Mouse (Mus musculus): ENCODE results near the gene Crabp2.

Crabp2 gene

DNA sequence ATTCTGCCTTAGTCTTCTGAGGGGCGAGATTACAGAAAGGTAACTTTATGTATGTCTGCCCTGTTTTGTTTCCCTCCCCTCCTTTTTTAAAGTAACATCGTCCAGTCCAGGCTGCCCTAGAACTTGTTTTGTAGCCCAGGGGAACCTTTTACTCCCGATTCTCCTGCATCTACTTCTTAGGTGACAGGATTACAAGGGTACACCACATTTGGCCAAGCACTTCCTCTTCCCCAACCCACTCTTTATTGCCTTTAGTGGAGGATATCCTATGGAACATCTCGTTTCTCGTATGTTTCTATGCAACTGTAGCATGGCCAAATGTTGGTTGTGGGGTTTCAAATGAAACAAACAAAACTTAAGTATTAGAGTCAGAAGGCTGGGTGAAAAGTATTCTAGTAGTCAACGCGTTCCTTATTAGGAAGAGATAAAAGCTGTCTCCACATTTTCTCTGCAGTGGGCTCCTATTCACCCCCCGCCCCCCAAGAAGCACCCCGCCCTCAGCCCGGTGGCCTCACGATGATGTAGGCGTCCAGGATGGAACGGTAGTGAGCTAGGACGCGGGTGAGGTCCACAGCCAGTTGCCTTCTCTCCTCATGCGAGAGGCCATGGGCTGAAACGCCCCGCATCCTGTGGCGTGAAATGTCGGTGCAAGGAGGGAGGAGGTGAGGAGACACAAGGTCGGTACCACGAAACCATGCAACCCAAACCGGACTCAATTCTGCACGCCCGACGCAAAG is 19.0 kb upstream of the Crabp2 start:
- no peak for DNase-seq

DNA sequence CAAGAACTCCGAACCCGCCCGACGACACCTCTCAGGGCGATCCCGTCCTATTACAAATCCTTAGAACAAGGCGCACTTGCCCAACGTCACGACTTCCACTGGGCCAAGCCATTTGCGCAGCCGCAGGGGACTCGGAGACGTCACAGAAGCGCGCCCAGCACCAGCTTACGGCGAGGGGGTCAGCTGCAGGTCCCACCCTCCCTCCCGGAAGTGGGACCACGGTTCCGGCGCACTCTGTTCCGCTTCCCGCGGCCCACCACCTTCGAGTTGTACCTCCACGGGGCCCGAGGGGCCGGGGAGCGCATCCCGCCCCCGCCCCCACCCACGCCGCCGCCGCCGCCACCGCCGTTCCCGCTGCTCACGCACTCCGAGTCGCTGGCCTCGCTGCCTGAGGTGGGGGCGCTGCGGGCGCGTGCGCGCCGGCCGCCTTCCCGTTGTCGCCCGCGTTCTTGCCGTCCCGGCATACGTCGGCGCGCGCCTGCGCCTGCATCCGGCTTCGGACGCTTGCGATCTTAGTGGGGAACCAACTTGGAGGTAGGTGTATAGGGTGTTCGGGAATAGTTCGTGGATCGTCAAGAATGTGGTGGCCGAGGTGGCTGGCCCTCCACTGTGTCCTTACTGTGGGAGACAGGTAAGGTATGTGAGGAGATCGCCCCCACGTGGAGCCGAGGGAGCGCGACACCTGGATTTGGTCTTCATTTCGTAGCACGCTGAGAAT is 18.2 kb upstream of the Crabp2 start, which contains the start of the genes Isg20l2 and Rrnad1:
Isg20l2 (plus strand) TSS at position 237 of the 718 bp plus-strand sequence.
Rrnad1 (minus strand) TSS at position 640 of the 718 bp plus-strand sequence.
- peak; percentile 98 to 99 for DNase-seq

GRCm38 (mm10) chr3:87934026-87934425 is 14.4 kb upstream of the Crabp2 start:
- DNase-seq = no peak

- DNase-seq = no peak
These were observed 14.0 kb upstream of the Crabp2 start for GRCm38 (mm10) chr3:87934501-87934900.

- DNase-seq = no peak
These were observed 13.3 kb upstream of the Crabp2 start for GRCm38 (mm10) chr3:87935201-87935600.

DNA sequence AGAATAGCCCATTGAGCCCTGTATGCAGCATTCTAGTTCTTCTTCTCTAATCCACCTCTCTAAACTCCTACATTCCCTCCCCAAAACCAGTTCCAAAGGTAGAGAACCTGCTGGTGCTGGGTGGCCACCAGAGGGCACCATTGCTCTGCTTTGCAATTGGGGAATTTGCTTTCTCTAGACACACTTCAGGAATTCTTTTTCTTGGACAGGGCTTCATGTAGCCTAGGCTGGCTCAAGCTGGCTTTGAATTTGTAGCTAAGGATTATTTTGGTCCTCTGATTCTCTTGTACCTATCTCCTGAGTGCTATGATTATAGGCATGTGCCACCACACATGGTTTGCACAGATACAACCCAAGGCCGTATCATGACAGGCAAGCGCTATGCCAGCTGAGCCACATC is 12.7 kb upstream of the Crabp2 start:
- DNase-seq = peak; percentile 93 to 97

- no peak for DNase-seq
These were observed 7.9 kb upstream of the Crabp2 start for GRCm38 (mm10) chr3:87940611-87941010.

DNA sequence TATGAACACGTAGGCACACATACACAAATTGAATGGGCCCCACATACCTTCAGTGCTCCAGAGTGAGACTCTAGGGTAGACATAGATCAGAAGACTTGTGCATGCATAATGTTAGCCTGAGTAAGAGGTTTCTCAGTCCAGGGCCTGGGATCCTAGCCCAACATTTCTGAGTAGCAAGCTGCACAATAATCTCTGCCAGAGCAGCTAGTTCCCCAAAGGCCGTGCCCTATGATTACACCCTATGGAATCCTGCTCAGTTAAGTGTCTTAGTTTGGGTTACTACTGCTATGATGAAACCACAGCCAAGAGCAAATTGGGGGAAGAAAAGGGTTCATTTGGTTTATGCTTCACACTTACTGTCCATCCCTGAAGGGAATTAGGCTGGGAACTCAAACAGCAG is 6.0 kb upstream of the Crabp2 start:
- no peak for DNase-seq

DNA sequence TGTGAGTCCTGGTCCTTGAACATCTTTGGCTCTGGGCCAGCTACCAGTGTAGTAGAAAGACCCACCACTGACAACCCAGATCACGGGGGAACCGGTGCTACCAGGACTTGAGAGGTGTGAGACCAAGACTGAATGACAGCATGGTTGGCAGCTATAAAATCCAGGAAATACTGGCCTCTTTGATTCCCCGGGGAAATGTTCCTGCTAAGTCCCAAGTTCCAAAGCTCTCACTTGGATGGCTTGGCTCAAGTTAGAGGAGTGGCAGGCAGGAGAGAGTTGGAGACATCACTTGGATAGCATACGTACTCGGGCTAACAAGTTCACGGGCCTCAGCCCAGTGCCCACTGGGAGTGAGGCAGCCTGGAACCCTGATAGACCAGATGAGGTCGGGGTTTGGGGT is 4.9 kb upstream of the Crabp2 start:
- DNase-seq = no peak

- no peak for DNase-seq
These were observed 3.4 kb upstream of the Crabp2 start for GRCm38 (mm10) chr3:87944838-87945600.

- DNase-seq = no peak
These were observed 2.5 kb upstream of the Crabp2 start for GRCm38 (mm10) chr3:87945781-87946540.

DNA sequence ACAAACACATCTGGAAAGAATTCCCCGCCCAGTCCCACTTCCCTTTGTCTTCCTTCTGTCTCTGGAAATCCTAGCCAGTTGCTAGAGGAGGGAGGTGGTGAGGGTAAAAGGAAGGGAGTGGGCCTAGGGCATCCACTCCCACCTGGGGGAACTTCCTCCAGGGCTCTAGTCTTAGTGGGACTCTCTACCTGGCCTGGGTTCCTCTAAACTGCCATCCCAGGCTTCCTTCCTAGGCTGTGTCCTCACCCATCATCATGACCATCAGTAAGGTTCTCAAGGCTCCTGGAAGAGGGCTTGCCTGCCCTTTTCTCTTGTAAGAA is 2.0 kb upstream of the Crabp2 start:
- no peak for DNase-seq

- no peak for DNase-seq
These were observed 1.2 kb upstream of the Crabp2 start for GRCm38 (mm10) chr3:87947056-87947810.

GRCm38 (mm10) chr3:87947811-87948199 is 661 bp upstream of the Crabp2 start:
- DNase-seq = no peak

- DNase-seq = no peak
These were observed 944 bp downstream of the Crabp2 start for GRCm38 (mm10) chr3:87949266-87949954.

- no peak for DNase-seq
These were observed 1.6 kb downstream of the Crabp2 start for GRCm38 (mm10) chr3:87949955-87950515.

DNA sequence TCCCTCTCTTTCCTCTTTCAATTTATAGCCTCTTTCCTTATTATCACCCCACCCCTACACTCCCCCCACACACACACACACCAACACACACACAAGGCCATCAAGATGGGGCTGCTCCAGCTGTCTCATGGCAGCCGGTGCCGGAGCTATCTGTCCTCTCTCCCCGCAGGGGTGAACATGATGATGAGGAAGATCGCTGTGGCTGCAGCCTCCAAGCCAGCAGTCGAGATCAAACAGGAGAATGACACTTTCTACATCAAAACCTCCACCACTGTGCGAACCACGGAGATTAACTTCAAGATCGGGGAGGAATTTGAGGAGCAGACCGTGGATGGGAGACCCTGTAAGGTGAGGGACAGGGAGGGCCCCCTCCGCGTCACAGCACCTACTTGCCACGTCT is 3.5 kb downstream of the Crabp2 start:
- DNase-seq = no peak

GRCm38 (mm10) chr3:87952440-87952839 is 4.0 kb downstream of the Crabp2 start:
- no peak for DNase-seq

- no peak for DNase-seq
These were observed 9.6 kb downstream of the Crabp2 start for GRCm38 (mm10) chr3:87958056-87958455.

- no peak for DNase-seq
These were observed 10.0 kb downstream of the Crabp2 start for GRCm38 (mm10) chr3:87958476-87958875.

GRCm38 (mm10) chr3:87958967-87959366 is 10.5 kb downstream of the Crabp2 start:
- no peak for DNase-seq
